In the genomic region with DNA sequence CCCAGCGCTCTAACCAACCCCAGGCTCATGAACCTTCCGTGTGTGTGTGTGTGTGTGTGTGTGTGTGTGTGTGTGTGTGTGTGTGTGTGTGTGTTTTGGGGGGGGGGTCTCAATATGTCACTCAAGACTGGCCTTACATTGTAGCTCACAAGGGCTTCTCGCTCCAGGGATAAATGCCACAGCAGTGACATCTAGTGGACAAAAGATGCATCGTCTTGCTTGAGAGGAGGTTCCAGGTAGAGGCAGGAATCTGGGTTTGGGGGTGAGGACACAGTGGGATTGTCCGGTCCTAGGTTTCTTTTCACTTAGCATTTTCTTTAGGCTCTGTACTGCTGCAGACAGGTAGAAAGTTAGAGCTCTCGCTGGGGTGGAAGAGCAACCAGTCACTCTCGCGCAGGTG, we compare ENCODE assay signal across 8 mouse cellular contexts.
DNase-seq lines count a peak whose midpoint lies in the region; ATAC-seq and TF ChIP-seq lines count a peak whose summit lies in the region.
"Had no signal": no experiment of that assay in that cellular context is flagged by ENCODE, and none has a peak within 500 bp of the region (broad histone marks: within the 10 kb centered on the region; RNA-seq: fewer than 3 reads in every experiment).

No protein-coding gene starts in this region.

- no peaks in the 10 kb centered on the region; the same call in 1 of the 2 replicates for H3K27me3 ChIP-seq in limb, embryonic 12.5 days
- H3K27me3 ChIP-seq: neural tube, embryonic 12.5 days had no signal

- no peak overlapping the region for H3K4me3 ChIP-seq in limb, embryonic 12.5 days (replicated peaks)
- H3K4me3 ChIP-seq: neural tube, embryonic 12.5 days had no signal

- no peaks in the 10 kb centered on the region for H3K36me3 ChIP-seq in limb, embryonic 12.5 days
- H3K36me3 ChIP-seq: neural tube, embryonic 12.5 days had no signal

- H3K4me2 ChIP-seq in limb, embryonic 12.5 days = no peak overlapping the region
- H3K4me2 ChIP-seq: neural tube, embryonic 12.5 days had no signal

- 0 out of 2 replicates have a peak, but pooled peaks cover under 1% of the 10 kb centered on the region for H3K4me1 ChIP-seq in limb, embryonic 12.5 days (replicated peaks)
- H3K4me1 ChIP-seq: neural tube, embryonic 12.5 days had no signal

- ATAC-seq in limb, embryonic 12.5 days (ENCODE audit: insufficient number of reproducible peaks, insufficient read depth, low FRiP score, low TSS enrichment, low read depth) = 0 out of 2 replicates have a peak, but pooled peaks have one; percentile 3

- 27% methylated on average over 8 of the region's 8 CpGs for WGBS in limb, embryonic 12.5 days

- no peak overlapping the region for H3K9ac ChIP-seq in limb, embryonic 12.5 days (replicated peaks)
- H3K9ac ChIP-seq: neural tube, embryonic 12.5 days had no signal

- no peak for TF ChIP-seq POLR2A in brain, embryonic 14.5 days (IDR thresholded peaks at IDR 0.05; ENCODE audit: borderline replicate concordance, extremely low read depth, insufficient read depth, insufficient read length, poor library complexity, severe bottlenecking)

- peak; percentile 18 to 65 for DNase-seq in layer of hippocampus, adult 18-20 months (ENCODE audit: low spot score in 2 of 2)
- DNase-seq in layer of hippocampus, adult 9-10 months (ENCODE audit: low spot score) = no peak
- peak; percentile 2 for DNase-seq in MEL-GATA-1-ER (ENCODE audit: extremely low read depth, low read depth)
- peak; percentile 73 for DNase-seq in brain, embryonic 14.5 days (ENCODE audit: low read depth)
- DNase-seq in gonadal fat pad, adult 2 months (ENCODE audit: low read depth) = peak; percentile 1
- peak; percentile 22 for DNase-seq in retina, adult 2 months (ENCODE audit: low read depth, low spot score)

- TF ChIP-seq CTCF in brain, embryonic 14.5 days (IDR thresholded peaks at IDR 0.05; ENCODE audit: borderline replicate concordance, extremely low read depth, insufficient read depth, insufficient read length) = peak; percentile 89

- H3K27ac ChIP-seq in limb, embryonic 12.5 days = no peak overlapping the region
- H3K27ac ChIP-seq: neural tube, embryonic 12.5 days had no signal

- no peaks in the 10 kb centered on the region for H3K9me3 ChIP-seq in limb, embryonic 12.5 days
- H3K9me3 ChIP-seq: neural tube, embryonic 12.5 days had no signal
